Mouse (Mus musculus): ENCODE measurements around the gene Ces1b. TPM values are rescaled to one million over a fixed set of nuclear protein-coding genes. Genes with fewer than 3 reads are reported as not detected.

The Ces1b gene
- total and polyA plus RNA-seq, 3 experiments: not detected

- Histone ChIP-seq H3K9me3 (replicated peaks; ENCODE audit: insufficient read depth, low read length) (no peaks in the 10 kb centered on the region), H3K79me2 (ENCODE audit: control insufficient read depth, insufficient read depth, low read length, poor library complexity) (no peaks in the 10 kb centered on the region), H3K27ac (ENCODE audit: control insufficient read depth, low read depth, low read length) (no peak overlapping the region), H3K27me3 (ENCODE audit: control insufficient read depth in 1 of 2, insufficient read depth in 2 of 2, low read length in 2 of 2) (no peaks in the 10 kb centered on the region), H3K9ac (ENCODE audit: control insufficient read depth, low read depth, low read length, poor library complexity, severe bottlenecking) (no peak overlapping the region), H3K36me3 (ENCODE audit: control insufficient read depth in 1 of 2, insufficient read depth in 2 of 2, low read length in 2 of 2) (no peaks in the 10 kb centered on the region), H3K4me1 (ENCODE audit: control insufficient read depth in 1 of 2, insufficient read depth in 2 of 2, low read length in 2 of 2) (no peaks in the 10 kb centered on the region), H3K4me3 (ENCODE audit: control insufficient read depth in 1 of 2, insufficient read depth in 1 of 2, low read depth in 2 of 2, low read length in 2 of 2) (no peak overlapping the region)
- DNase-seq (ENCODE audit: low read depth, low spot score): no peak
- TF ChIP-seq MYC (IDR thresholded peaks at IDR 0.05; ENCODE audit: low read depth, low read length) (no peak), ZMIZ1 (IDR thresholded peaks at IDR 0.05; ENCODE audit: low read depth, low read length) (no peak)
These were observed 38.8 kb downstream of the Ces1b start for GRCm38 (mm10) chr8:93040776-93041567.

GRCm38 (mm10) chr8:93040256-93040655 is 39.6 kb downstream of the Ces1b start:
- Histone ChIP-seq H3K4me1 (ENCODE audit: control insufficient read depth in 1 of 2, insufficient read depth in 2 of 2, low read length in 2 of 2) (no peaks in the 10 kb centered on the region), H3K9me3 (replicated peaks; ENCODE audit: insufficient read depth, low read length) (no peaks in the 10 kb centered on the region), H3K79me2 (ENCODE audit: control insufficient read depth, insufficient read depth, low read length, poor library complexity) (no peaks in the 10 kb centered on the region), H3K27me3 (ENCODE audit: control insufficient read depth in 1 of 2, insufficient read depth in 2 of 2, low read length in 2 of 2) (no peaks in the 10 kb centered on the region), H3K36me3 (ENCODE audit: control insufficient read depth in 1 of 2, insufficient read depth in 2 of 2, low read length in 2 of 2) (no peaks in the 10 kb centered on the region), H3K27ac (ENCODE audit: control insufficient read depth, low read depth, low read length) (no peak overlapping the region), H3K4me3 (ENCODE audit: control insufficient read depth in 1 of 2, insufficient read depth in 1 of 2, low read depth in 2 of 2, low read length in 2 of 2) (no peak overlapping the region), H3K9ac (ENCODE audit: control insufficient read depth, low read depth, low read length, poor library complexity, severe bottlenecking) (no peak overlapping the region)
- TF ChIP-seq CTCF (IDR thresholded peaks at IDR 0.05 in 2 of 3, conservative IDR thresholded peaks at IDR 0.05 in 1 of 3; ENCODE audit: control insufficient read depth in 1 of 3, insufficient read depth in 1 of 3, low read depth in 2 of 3, low read length in 3 of 3, poor library complexity in 1 of 3, severe bottlenecking in 1 of 3) (no peak), MAFK (IDR thresholded peaks at IDR 0.05; ENCODE audit: borderline replicate concordance, low read depth, low read length) (no peak), ZC3H11A (IDR thresholded peaks at IDR 0.05; ENCODE audit: low read depth, low read length) (no peak), POLR2A (IDR thresholded peaks at IDR 0.05; ENCODE audit: control insufficient read depth in 1 of 2, insufficient read depth in 1 of 2, low read depth in 1 of 2, low read length in 2 of 2, poor library complexity in 1 of 2) (no peak), MAZ (IDR thresholded peaks at IDR 0.05; ENCODE audit: low read depth, low read length) (no peak), ZKSCAN1 (IDR thresholded peaks at IDR 0.05; ENCODE audit: low read depth, low read length) (no peak), USF2 (IDR thresholded peaks at IDR 0.05; ENCODE audit: borderline replicate concordance in 1 of 2, insufficient read depth in 1 of 2, low read depth in 1 of 2, low read length in 2 of 2) (no peak), BHLHE40 (IDR thresholded peaks at IDR 0.05; ENCODE audit: borderline replicate concordance, low read depth, low read length) (no peak), KAT2A (conservative IDR thresholded peaks at IDR 0.05; ENCODE audit: low read depth, low read length) (no peak), E2F4 (IDR thresholded peaks at IDR 0.05; ENCODE audit: borderline replicate concordance, low read depth, low read length) (no peak), ELF1 (IDR thresholded peaks at IDR 0.05; ENCODE audit: low read depth, low read length) (no peak), MEF2A (IDR thresholded peaks at IDR 0.05; ENCODE audit: extremely low read depth, insufficient replicate concordance, low read depth, low read length, poor library complexity, severe bottlenecking) (no peak), GATA1 (IDR thresholded peaks at IDR 0.05; ENCODE audit: low read depth, low read length) (no peak), NELFE (IDR thresholded peaks at IDR 0.05; ENCODE audit: low read depth, low read length) (no peak), TAL1 (IDR thresholded peaks at IDR 0.05; ENCODE audit: low read length) (no peak), MAX (IDR thresholded peaks at IDR 0.05; ENCODE audit: low read length) (no peak), MXI1 (IDR thresholded peaks at IDR 0.05; ENCODE audit: low read depth, low read length) (no peak), RAD21 (IDR thresholded peaks at IDR 0.05; ENCODE audit: low read depth, low read length) (no peak), ZMIZ1 (IDR thresholded peaks at IDR 0.05; ENCODE audit: low read depth, low read length) (no peak), UBTF (IDR thresholded peaks at IDR 0.05; ENCODE audit: borderline replicate concordance, insufficient read depth, low read depth, low read length) (no peak)
- DNase-seq (ENCODE audit: low read depth, low spot score): no peak

All from MEL (cell line).